17 mouse cellular contexts compared by ENCODE assay signal in genomic region chr9:15114102-15114501, GRCm38 (mm10). TPM values are rescaled to one million over a fixed set of nuclear protein-coding genes. Genes with fewer than 3 reads are reported as not detected.
"Had no signal": no experiment of that assay in that cellular context is flagged by ENCODE, and none has a peak within 500 bp of the region (broad histone marks: within the 10 kb centered on the region; RNA-seq: fewer than 3 reads in every experiment).

No protein-coding gene starts in this region.

- H3K27ac ChIP-seq: liver, embryonic 13.5 days; lung, embryonic 15.5 days; macrophage; midbrain, embryonic 13.5 days; neural tube, embryonic 12.5 days had no signal

- ATAC-seq: liver, postnatal 0 days; midbrain, embryonic 13.5 days had no signal

- H3K9ac ChIP-seq: liver, embryonic 13.5 days; liver, postnatal 0 days; lung, embryonic 15.5 days; midbrain, embryonic 13.5 days; neural tube, embryonic 12.5 days had no signal

- H3K9me3 ChIP-seq: liver, embryonic 13.5 days; lung, embryonic 15.5 days; megakaryocyte, embryonic 14.5 days; midbrain, embryonic 13.5 days; neural tube, embryonic 12.5 days had no signal

- H3K36me3 ChIP-seq: liver, embryonic 13.5 days; lung, embryonic 15.5 days; midbrain, embryonic 13.5 days; neural tube, embryonic 12.5 days had no signal

- H3K27me3 ChIP-seq: liver, embryonic 13.5 days; lung, embryonic 15.5 days; midbrain, embryonic 13.5 days; neural tube, embryonic 12.5 days had no signal

- H3K4me3 ChIP-seq: liver, embryonic 13.5 days; lung, embryonic 15.5 days; megakaryocyte, embryonic 14.5 days; midbrain, embryonic 13.5 days; neural tube, embryonic 12.5 days had no signal

- H3K4me1 ChIP-seq: liver, embryonic 13.5 days; lung, embryonic 15.5 days; midbrain, embryonic 13.5 days; neural tube, embryonic 12.5 days had no signal

- DNase-seq: kidney, adult 11 months; kidney, postnatal 10 days; left cerebral cortex, postnatal 4 days; liver; liver, embryonic 13.5 days; liver, postnatal 0 days; lung, postnatal 14 days; retina, postnatal 1 day; right cerebral cortex, postnatal 4 days; spleen, adult 18-20 months had no signal

- H3K4me2 ChIP-seq: liver, embryonic 13.5 days; lung, embryonic 15.5 days; midbrain, embryonic 13.5 days; neural tube, embryonic 12.5 days had no signal

RNA-seq across cellular contexts. Expression of gene Hephl1, which starts 2.2 kb away (rescaled TPM):
- polyA plus RNA-seq: kidney, embryonic 14.5 days; liver, embryonic 13.5 days; liver, postnatal 0 days; lung, embryonic 15.5 days; macrophage; midbrain, embryonic 13.5 days; neural tube, embryonic 12.5 days; thymus, postnatal 0 days had no signal
